Mouse (Mus musculus): Measurements from ENCODE around the gene Gm4779. TPM values are rescaled to one million over a fixed set of nuclear protein-coding genes. Genes with fewer than 3 reads are reported as not detected.
A peak's percentile ranks its signal among the peaks of the same experiment; 100 is the strongest.

Gene Gm4779
- total and polyA plus RNA-seq, 3 experiments: not detected

DNA sequence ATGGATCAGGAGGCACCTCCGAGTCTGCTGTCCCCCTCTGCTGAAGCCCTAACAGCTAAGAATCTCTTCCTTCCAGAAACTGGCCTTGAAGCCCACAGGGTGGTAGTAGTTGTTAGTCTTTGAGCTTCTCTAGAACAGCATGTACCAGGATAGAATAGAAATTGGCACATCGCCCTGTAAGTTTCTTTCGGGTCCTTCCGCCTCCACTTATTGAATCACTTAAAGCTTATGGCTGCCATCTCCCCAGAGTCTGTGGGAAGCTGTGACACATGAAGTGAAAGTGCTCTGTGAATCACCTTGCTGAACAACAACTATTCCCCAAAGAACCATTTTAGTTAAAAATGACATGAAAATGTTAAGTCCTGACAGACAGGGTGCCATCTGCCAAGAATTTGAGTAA lies 29.1 kb downstream of the Gm4779 start:
- TF ChIP-seq ETS1 (conservative IDR thresholded peaks at IDR 0.05; ENCODE audit: low read depth, low read length) (0 out of 2 replicates have a peak, but pooled peaks have one; percentile 31), SIN3A (IDR thresholded peaks at IDR 0.05; ENCODE audit: low read length) (no peak), RAD21 (IDR thresholded peaks at IDR 0.05; ENCODE audit: low read depth, low read length) (no peak)
- H3K27me3 ChIP-seq (replicated peaks): no peaks in the 10 kb centered on the region
- H3K4me2 ChIP-seq (ENCODE audit: insufficient read depth, low read depth, poor library complexity, severe bottlenecking): no peak overlapping the region; the same call in 1 of the 2 replicates
- no peak overlapping the region for H3K27ac ChIP-seq (ENCODE audit: insufficient read depth, low read depth)
- H3K79me2 ChIP-seq (replicated peaks; ENCODE audit: control insufficient read depth, extremely low read depth, insufficient read depth, poor library complexity, severe bottlenecking): no peaks in the 10 kb centered on the region
- peak; percentile 31 for DNase-seq (ENCODE audit: extremely low read depth)
- in situ Hi-C loops (cut with MboI; ENCODE audit: low pct_ligation_motif_present, low pct_unique_long_range_greater_than_20kb, low sequenced_read_pairs): no loop called here
- H3K36me3 ChIP-seq (replicated peaks in 1 of 2; ENCODE audit: control insufficient read depth in 1 of 2, insufficient read depth in 1 of 2, low read length in 1 of 2): no peaks in the 10 kb centered on the region
- no peaks in the 10 kb centered on the region for H3K9me3 ChIP-seq (replicated peaks; ENCODE audit: low read length)
- dilution Hi-C loops (cut with MboI; ENCODE audit: extremely low pct_ligation_motif_present, extremely low pct_unique_long_range_greater_than_20kb, low sequenced_read_pairs): no loop called here
- H3K9ac ChIP-seq (ENCODE audit: insufficient read depth, low read depth): no peak overlapping the region
- H3K4me3 ChIP-seq (replicated peaks in 1 of 3; ENCODE audit: low read depth in 2 of 3, low read length in 2 of 3, poor library complexity in 1 of 3): no peak overlapping the region
- H3K4me1 ChIP-seq (ENCODE audit: control insufficient read depth in 1 of 2, insufficient read depth in 2 of 2): peaks cover 2 to 25% of the 10 kb centered on the region in 2 experiments; a peak in 3 of 4 replicates

DNA sequence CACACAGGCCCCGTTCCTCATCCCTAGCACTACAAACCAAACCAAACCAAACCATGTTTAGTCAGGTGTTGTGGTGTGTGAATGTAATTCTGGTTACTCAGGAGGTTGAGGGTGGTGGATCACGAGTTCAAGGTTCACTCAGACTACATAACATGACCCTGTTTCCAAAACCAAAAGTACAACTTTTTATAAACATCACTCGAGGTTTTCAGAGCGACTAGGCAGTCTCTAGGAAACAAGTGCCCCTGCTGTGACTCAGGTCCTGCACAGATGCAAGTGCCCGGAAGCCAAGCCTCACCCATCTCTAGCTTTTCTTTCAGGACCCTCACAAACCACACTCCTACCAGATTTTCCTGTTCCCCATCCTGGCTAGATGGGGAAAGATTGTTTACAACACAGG lies 29.6 kb downstream of the Gm4779 start:
- no peaks in the 10 kb centered on the region for H3K27me3 ChIP-seq (replicated peaks)

DNA sequence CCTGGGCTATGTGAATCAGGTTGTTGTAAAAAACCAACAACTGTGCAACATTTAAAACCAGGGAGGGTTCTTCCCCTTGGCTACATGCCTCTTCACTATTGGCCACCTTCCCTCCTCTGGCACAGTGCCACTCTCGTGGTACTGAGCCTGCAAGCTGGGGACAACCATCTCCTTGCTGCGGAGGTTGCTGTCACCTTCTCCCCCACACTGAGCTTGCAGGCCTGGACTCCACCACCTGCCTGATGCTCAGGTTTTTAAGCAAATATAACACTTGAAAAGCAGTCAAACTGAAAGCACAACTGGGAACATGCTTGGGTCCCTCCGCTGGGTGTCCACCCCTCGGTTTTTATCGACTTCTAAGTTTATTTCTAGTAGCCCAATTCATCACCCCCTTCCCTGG lies 39.7 kb downstream of the Gm4779 start:
- Histone ChIP-seq H3K4me2 (ENCODE audit: insufficient read depth, low read depth, poor library complexity, severe bottlenecking) (no peak overlapping the region), H3K27ac (ENCODE audit: insufficient read depth, low read depth) (no peak overlapping the region), H3K4me1 (ENCODE audit: control insufficient read depth in 1 of 2, insufficient read depth in 2 of 2) (peaks cover 0 to 20% of the 10 kb centered on the region in 2 experiments; a peak in 2 of 4 replicates), H3K9ac (ENCODE audit: insufficient read depth, low read depth) (no peak overlapping the region), H3K36me3 (replicated peaks in 1 of 2; ENCODE audit: control insufficient read depth in 1 of 2, insufficient read depth in 1 of 2, low read length in 1 of 2) (no peaks in the 10 kb centered on the region), H3K4me3 (replicated peaks in 1 of 3; ENCODE audit: low read depth in 2 of 3, low read length in 2 of 3, poor library complexity in 1 of 3) (no peak overlapping the region), H3K79me2 (replicated peaks; ENCODE audit: control insufficient read depth, extremely low read depth, insufficient read depth, poor library complexity, severe bottlenecking) (no peaks in the 10 kb centered on the region), H3K9me3 (replicated peaks; ENCODE audit: low read length) (no peaks in the 10 kb centered on the region), H3K27me3 (replicated peaks) (no peaks in the 10 kb centered on the region)
- in situ Hi-C loops (cut with MboI; ENCODE audit: low pct_ligation_motif_present, low pct_unique_long_range_greater_than_20kb, low sequenced_read_pairs) (no loop called here), dilution Hi-C loops (cut with MboI; ENCODE audit: extremely low pct_ligation_motif_present, extremely low pct_unique_long_range_greater_than_20kb, low sequenced_read_pairs) (no loop called here)
- no peak for TF ChIP-seq KAT2A (IDR thresholded peaks at IDR 0.05; ENCODE audit: insufficient replicate concordance, low read length)
- TF ChIP-seq RAD21 (IDR thresholded peaks at IDR 0.05; ENCODE audit: low read depth, low read length): no peak
- no peak for TF ChIP-seq TBP (conservative IDR thresholded peaks at IDR 0.05; ENCODE audit: low read depth, low read length)
- TF ChIP-seq EP300 (IDR thresholded peaks at IDR 0.05; ENCODE audit: low read length): 0 out of 2 replicates have a peak, but pooled peaks have one; percentile 17
- TF ChIP-seq IRF4 (IDR thresholded peaks at IDR 0.05; ENCODE audit: low read depth, low read length): peak; percentile 60; the same call in 1 of the 2 replicates
- TF ChIP-seq BHLHE40 (IDR thresholded peaks at IDR 0.05; ENCODE audit: low read depth, low read length): peak; percentile 47; the same call in 1 of the 2 replicates
- TF ChIP-seq MXI1 (IDR thresholded peaks at IDR 0.05; ENCODE audit: low read depth, low read length): no peak
- no peak for DNase-seq (ENCODE audit: extremely low read depth)

More for the DNA sequence above, 29.6 kb downstream of the Gm4779 start:
- Histone ChIP-seq H3K9ac (ENCODE audit: insufficient read depth, low read depth) (no peak overlapping the region), H3K4me1 (ENCODE audit: control insufficient read depth in 1 of 2, insufficient read depth in 2 of 2) (peaks cover 0 to 22% of the 10 kb centered on the region in 2 experiments; a peak in 2 of 4 replicates), H3K27ac (ENCODE audit: insufficient read depth, low read depth) (no peak overlapping the region), H3K4me2 (ENCODE audit: insufficient read depth, low read depth, poor library complexity, severe bottlenecking) (no peak overlapping the region), H3K79me2 (replicated peaks; ENCODE audit: control insufficient read depth, extremely low read depth, insufficient read depth, poor library complexity, severe bottlenecking) (no peaks in the 10 kb centered on the region), H3K4me3 (replicated peaks in 1 of 3; ENCODE audit: low read depth in 2 of 3, low read length in 2 of 3, poor library complexity in 1 of 3) (no peak overlapping the region), H3K36me3 (replicated peaks in 1 of 2; ENCODE audit: control insufficient read depth in 1 of 2, insufficient read depth in 1 of 2, low read length in 1 of 2) (no peaks in the 10 kb centered on the region), H3K9me3 (replicated peaks; ENCODE audit: low read length) (no peaks in the 10 kb centered on the region)
- in situ Hi-C loops (cut with MboI; ENCODE audit: low pct_ligation_motif_present, low pct_unique_long_range_greater_than_20kb, low sequenced_read_pairs) (no loop called here), dilution Hi-C loops (cut with MboI; ENCODE audit: extremely low pct_ligation_motif_present, extremely low pct_unique_long_range_greater_than_20kb, low sequenced_read_pairs) (no loop called here)
- no peak for DNase-seq (ENCODE audit: extremely low read depth)
- TF ChIP-seq TBP (conservative IDR thresholded peaks at IDR 0.05; ENCODE audit: low read depth, low read length) (no peak), UBTF (IDR thresholded peaks at IDR 0.05; ENCODE audit: low read depth, low read length) (no peak), BHLHE40 (IDR thresholded peaks at IDR 0.05; ENCODE audit: low read depth, low read length) (no peak), ELF1 (IDR thresholded peaks at IDR 0.05; ENCODE audit: low read depth, low read length) (no peak), ZMIZ1 (IDR thresholded peaks at IDR 0.05; ENCODE audit: low read depth, low read length) (no peak), MXI1 (IDR thresholded peaks at IDR 0.05; ENCODE audit: low read depth, low read length) (no peak), POLR2AphosphoS2 (IDR thresholded peaks at IDR 0.05; ENCODE audit: low read depth, low read length) (no peak), ETS1 (conservative IDR thresholded peaks at IDR 0.05; ENCODE audit: low read depth, low read length) (no peak), MEF2A (IDR thresholded peaks at IDR 0.05; ENCODE audit: borderline replicate concordance, low read depth, low read length) (no peak), RAD21 (IDR thresholded peaks at IDR 0.05; ENCODE audit: low read depth, low read length) (no peak), USF1 (IDR thresholded peaks at IDR 0.05; ENCODE audit: low read depth, low read length) (no peak), JUN (IDR thresholded peaks at IDR 0.05; ENCODE audit: insufficient read depth, low read depth, low read length) (no peak), CHD2 (IDR thresholded peaks at IDR 0.05; ENCODE audit: low read length) (no peak), CTCF (conservative IDR thresholded peaks at IDR 0.05 in 1 of 2, IDR thresholded peaks at IDR 0.05 in 1 of 2; ENCODE audit: low read depth in 2 of 2, low read length in 2 of 2) (no peak), E2F4 (IDR thresholded peaks at IDR 0.05; ENCODE audit: insufficient replicate concordance, low read depth, low read length) (no peak)

Data from CH12.LX (cell line).